Mouse (Mus musculus) activated CD4-positive, CD25-positive, alpha-beta regulatory T cell (primary cell): Measurements from ENCODE around the gene Pycr1. TPM values are rescaled to one million over a fixed set of nuclear protein-coding genes. Genes with fewer than 3 reads are reported as not detected.

ENCODE experiments used
- polyA plus RNA-seq, 2 experiments: library from polyadenylated mRNA; unstranded; fragments of 100-300 nt; shearing (Covaris generic); gene quantifications; one replicate each; pipeline ENCODE4 v1.2.1; 2017

The Pycr1 gene
- under 1 TPM; 0.23 to 0.66 TPM for polyA plus RNA-seq

DNA sequence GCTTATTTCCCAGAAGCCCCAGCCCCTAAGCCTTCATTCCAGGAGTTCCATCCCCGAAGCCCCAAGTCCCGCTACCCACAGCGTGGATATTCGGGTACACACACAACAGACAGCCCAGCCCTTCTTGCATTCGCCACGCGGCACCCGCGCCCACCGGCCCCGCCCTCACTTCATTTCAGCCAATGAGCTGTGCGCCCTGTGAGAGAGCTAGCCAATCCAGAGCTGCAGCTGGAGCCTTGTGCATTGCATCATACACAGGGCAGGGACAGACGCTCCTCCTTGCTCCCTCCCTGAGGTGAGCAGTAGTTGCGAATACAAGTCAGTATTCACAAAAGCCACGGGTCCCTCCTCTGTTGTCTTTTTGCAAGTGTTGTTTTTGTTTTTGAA, at the start of gene Pycr1:
Gene Pycr1, minus strand, starts transcription at position 169 of the 387 bp plus-strand sequence.

GRCm38 (mm10) chr11:120672687-120673593, 29.4 kb upstream of the Pycr1 start, which contains the start of gene Aspscr1:
TSS of gene Aspscr1 (plus strand) at chr11:120672973.

DNA sequence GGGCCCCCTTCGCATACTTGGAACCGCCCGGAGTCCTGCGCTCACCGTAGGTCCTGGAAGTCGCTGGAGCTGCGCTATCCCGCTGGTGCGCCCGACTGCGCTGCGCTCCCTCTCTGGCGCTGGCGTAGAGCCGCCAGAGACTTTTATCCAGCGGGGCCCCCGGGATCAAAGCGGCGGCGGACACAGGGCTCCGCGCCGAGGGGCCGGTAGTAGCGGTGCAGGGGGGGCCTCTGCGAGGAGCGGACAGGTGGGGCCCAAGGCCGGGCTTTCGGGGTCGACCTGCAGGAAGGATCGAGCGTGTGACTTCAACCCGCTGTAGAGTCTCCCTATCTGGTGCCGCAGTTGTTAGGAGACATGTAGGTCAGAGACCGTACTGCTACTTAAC, 17.5 kb upstream of the Pycr1 start, which contains the start of gene Notum:
Gene Notum, minus strand, starts transcription at position 100 of the 385 bp plus-strand sequence.

GRCm38 (mm10) chr11:120648001-120648476, 4.5 kb upstream of the Pycr1 start, which contains the start of gene Myadml2:
TSS of gene Myadml2 (minus strand) at chr11:120648158.

DNA sequence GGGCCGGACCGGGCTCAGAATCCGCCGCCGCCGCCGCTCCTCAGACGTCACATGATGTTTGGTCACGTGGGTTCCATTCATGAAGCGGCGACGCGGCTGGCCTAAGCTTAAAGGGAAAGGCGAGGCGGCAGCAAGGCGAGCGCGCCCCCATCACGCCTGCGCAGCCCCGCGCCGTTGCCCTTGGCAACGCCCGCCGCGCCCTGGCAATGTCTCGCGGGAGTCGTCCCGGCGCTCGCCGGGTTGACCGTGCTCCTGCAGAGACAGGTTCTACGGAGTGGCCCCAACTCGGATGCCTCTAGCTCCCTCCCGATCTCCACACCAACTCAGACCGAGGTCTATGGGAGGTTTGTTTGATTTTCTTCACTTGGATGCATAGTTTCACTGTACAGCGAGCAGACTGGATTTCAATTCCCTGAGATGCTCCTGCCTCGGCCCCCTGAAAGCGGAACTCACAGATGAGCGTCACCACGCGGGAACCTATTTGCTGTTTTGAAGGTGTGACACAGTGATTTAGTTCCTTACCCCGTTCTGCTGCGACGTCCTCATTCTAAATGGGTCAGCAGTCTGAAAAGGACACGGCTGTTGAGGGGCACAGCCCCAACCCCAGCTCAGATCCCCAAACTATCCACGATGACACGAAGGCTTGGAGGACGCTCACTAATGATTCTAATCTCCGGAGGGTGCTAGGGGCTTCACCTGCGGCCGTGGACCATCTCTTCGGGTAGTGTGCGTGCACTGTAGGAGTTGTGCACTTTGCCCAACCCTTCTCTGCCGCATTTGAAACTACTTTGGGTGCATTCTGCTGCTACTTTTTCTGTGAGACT, 9.8 kb downstream of the Pycr1 start, which contains the start of gene Mafg:
Gene Mafg, minus strand, starts transcription at position 81 of the 824 bp plus-strand sequence.

GRCm38 (mm10) chr11:120625152-120625775, 18.3 kb downstream of the Pycr1 start, which contains the start of gene Sirt7:
TSS of gene Sirt7 (minus strand) at chr11:120625240.

GRCm38 (mm10) chr11:120617519-120618112, 26.0 kb downstream of the Pycr1 start, which contains the start of gene Pcyt2:
TSS of gene Pcyt2 (minus strand) at chr11:120617936.

DNA sequence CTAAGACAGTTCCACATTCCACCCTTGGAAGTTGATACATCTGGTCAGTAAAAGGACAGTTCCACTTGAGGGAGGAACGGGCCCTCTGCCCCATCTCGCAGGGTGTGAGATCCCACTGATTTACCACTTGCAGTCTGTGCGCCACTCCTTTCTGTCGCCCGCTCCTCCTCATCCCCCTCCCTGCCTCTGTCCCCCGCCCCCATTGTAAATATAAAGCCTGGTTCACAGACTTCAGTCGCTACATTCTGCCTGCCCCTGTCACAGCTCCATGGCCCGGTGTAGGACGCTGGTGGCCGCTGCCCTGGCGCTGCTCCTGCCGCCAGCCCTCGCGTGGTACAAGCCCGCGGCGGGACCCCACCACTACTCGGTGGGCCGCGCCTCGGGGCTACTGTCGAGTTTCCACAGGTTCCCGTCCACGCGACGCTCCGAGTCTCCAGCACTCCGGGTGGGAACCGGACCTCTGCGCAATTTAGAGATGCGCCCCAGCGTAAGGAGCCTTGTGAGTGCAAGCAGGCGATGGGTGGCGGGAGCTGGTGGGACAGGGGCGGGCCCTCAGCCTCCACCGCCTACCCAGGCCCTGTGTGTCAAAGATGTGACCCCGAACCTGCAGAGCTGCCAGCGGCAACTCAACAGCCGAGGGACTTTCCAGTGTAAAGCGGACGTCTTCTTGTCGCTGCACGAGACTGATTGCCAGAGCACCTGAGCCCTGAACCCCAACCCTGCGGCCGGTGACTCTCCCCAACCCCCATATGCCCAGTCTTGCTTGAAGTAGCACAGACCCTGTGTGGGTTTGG, 35.1 kb downstream of the Pycr1 start, which contains the start of gene Npb:
Gene Npb, plus strand, starts transcription at position 237 of the 794 bp plus-strand sequence.

GRCm38 (mm10) chr11:120598283-120598989, 45.1 kb downstream of the Pycr1 start, which contains the start of the genes Alyref and Anapc11:
TSS of gene Alyref (minus strand) at chr11:120598365.
TSS of gene Anapc11 (plus strand) at chr11:120598421.

Other genes with a start within 250 kb of the Pycr1 start
- gene Nploc4, start 206.1 kb downstream of the Pycr1 start, polyA plus RNA-seq: 10 to 100 TPM; 29.4 to 53.4 TPM
- under 1 TPM in 1 of 2 experiments, not detected in 1; 0.53 TPM for gene Tspan10, start 201.1 kb downstream of the Pycr1 start, polyA plus RNA-seq
- gene Pde6g, start 190.3 kb downstream of the Pycr1 start, polyA plus RNA-seq: under 1 TPM in 1 of 2 experiments, not detected in 1; 0.63 TPM
- 10 to 100 TPM; 10.9 to 11.1 TPM for gene Oxld1, start 185.7 kb downstream of the Pycr1 start, polyA plus RNA-seq
- 10 to 100 TPM; 27.4 to 32.2 TPM for gene Ccdc137, start 185.7 kb downstream of the Pycr1 start, polyA plus RNA-seq
- gene Arl16, start 176.2 kb downstream of the Pycr1 start, polyA plus RNA-seq: 10 to 100 TPM; 26.3 to 36.0 TPM
- gene Mrpl12, start 159.2 kb downstream of the Pycr1 start, polyA plus RNA-seq: 10 to 100 TPM; 54.0 to 85.3 TPM
- gene Slc25a10, start 151.9 kb downstream of the Pycr1 start, polyA plus RNA-seq: 10 to 100 TPM in 1 of 2 experiments, 1 to 10 TPM in 1; 8.9 to 11.6 TPM
- gene Gcgr, start 113.1 kb downstream of the Pycr1 start, polyA plus RNA-seq: not detected
- 100 to 1,000 TPM; 116 to 170 TPM for gene Mcrip1, start 94.0 kb downstream of the Pycr1 start, polyA plus RNA-seq
- not detected for gene Ppp1r27, start 92.6 kb downstream of the Pycr1 start, polyA plus RNA-seq
- gene P4hb, start 70.5 kb downstream of the Pycr1 start, polyA plus RNA-seq: 100 to 1,000 TPM; 254 to 278 TPM
- gene Arhgdia, start 62.1 kb downstream of the Pycr1 start, polyA plus RNA-seq: 100 to 1,000 TPM; 711 to 836 TPM
- gene Alyref, start 45.4 kb downstream of the Pycr1 start, polyA plus RNA-seq: 100 to 1,000 TPM; 330 to 378 TPM
- 100 to 1,000 TPM; 108 to 129 TPM for gene Anapc11, start 45.3 kb downstream of the Pycr1 start, polyA plus RNA-seq
- gene Npb, start 35.3 kb downstream of the Pycr1 start, polyA plus RNA-seq: 1 to 10 TPM in 1 of 2 experiments, under 1 TPM in 1; 0.55 to 2.3 TPM
- 100 to 1,000 TPM; 101 to 127 TPM for gene Pcyt2, start 25.8 kb downstream of the Pycr1 start, polyA plus RNA-seq
- 100 to 1,000 TPM; 166 to 248 TPM for gene Sirt7, start 18.5 kb downstream of the Pycr1 start, polyA plus RNA-seq
- gene Mafg, start 10.2 kb downstream of the Pycr1 start, polyA plus RNA-seq: 10 to 100 TPM; 20.6 to 22.5 TPM
- gene Myadml2, start 4.4 kb upstream of the Pycr1 start, polyA plus RNA-seq: under 1 TPM; 0.36 to 0.41 TPM
- gene Notum, start 17.4 kb upstream of the Pycr1 start, polyA plus RNA-seq: not detected
- 100 to 1,000 TPM; 160 to 177 TPM for gene Aspscr1, start 29.2 kb upstream of the Pycr1 start, polyA plus RNA-seq
- 100 to 1,000 TPM; 104 to 146 TPM for gene Cenpx, start 70.0 kb upstream of the Pycr1 start, polyA plus RNA-seq
- gene Lrrc45, start 70.2 kb upstream of the Pycr1 start, polyA plus RNA-seq: 10 to 100 TPM; 37.3 to 49.3 TPM
- gene Rac3, start 77.7 kb upstream of the Pycr1 start, polyA plus RNA-seq: 1 to 10 TPM; 1.4 TPM
- gene Dcxr, start 83.5 kb upstream of the Pycr1 start, polyA plus RNA-seq: 10 to 100 TPM; 13.6 to 22.1 TPM
- gene Cbr2, start 88.3 kb upstream of the Pycr1 start, polyA plus RNA-seq: 1 to 10 TPM in 1 of 2 experiments, not detected in 1; 8.5 TPM
- gene Hmga1b, start 119.0 kb upstream of the Pycr1 start, polyA plus RNA-seq: 10 to 100 TPM; 15.6 to 15.9 TPM
- gene Rfng, start 140.4 kb upstream of the Pycr1 start, polyA plus RNA-seq: 10 to 100 TPM; 31.9 to 32.2 TPM
- 100 to 1,000 TPM; 132 to 179 TPM for gene Gps1, start 140.5 kb upstream of the Pycr1 start, polyA plus RNA-seq
- 10 to 100 TPM; 63.8 to 80.4 TPM for gene Dus1l, start 152.6 kb upstream of the Pycr1 start, polyA plus RNA-seq
- gene Fasn, start 180.8 kb upstream of the Pycr1 start, polyA plus RNA-seq: 10 to 100 TPM; 22.8 to 39.0 TPM